Mouse (Mus musculus) mouse trophoblast stem cell (cell line): Measurements from ENCODE around the gene Sspo.

ENCODE experiments used
- in situ Hi-C, 2 experiments: fragments of 300-500 bp; cut with MseI, MboI; formaldehyde crosslinking; loops; 2 replicates in 1 of 2; 3 replicates in 1 of 2; pipeline ENCODE4 v1.15.1; 2025

Sspo gene

DNA sequence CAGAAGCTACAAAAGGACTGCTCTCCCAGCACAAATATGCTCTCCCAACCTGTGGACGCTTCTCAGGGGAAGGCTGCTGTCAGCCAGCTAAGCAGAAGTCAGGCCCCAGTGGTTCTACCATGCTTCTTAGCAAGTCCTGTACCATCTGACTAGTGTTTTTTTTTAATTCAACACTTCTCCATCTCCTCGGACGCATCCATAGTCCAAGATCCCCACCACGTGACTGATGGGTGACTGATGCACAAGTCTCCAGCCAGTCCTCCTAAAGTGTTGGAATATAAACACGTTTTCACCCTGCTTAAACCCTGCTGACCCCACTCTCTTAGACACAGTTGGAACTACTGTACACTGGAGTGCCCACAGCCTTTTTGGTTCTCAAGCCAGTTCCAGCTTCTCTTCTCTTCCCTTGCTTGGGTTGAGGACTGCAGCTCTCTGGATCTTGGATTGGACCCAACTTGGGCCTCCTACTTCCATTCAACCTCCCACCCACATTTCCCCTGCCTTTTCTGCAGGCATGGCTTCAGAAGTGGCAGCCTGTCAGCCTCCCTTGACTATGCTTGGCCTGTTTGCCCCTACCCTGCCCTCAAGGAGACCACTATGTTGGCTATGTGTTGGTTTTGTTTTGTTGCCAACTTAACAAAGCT lies 12.2 kb upstream of the Sspo start:
- in situ Hi-C loops, result no loop called here

- in situ Hi-C loops, result no loop called here
Measured at GRCm38 (mm10) chr6:48437679-48438376, 10.2 kb upstream of the Sspo start.

- in situ Hi-C loops, result no loop called here
Measured at GRCm38 (mm10) chr6:48438475-48439125, 9.4 kb upstream of the Sspo start.

- in situ Hi-C loops, result no loop called here
Measured at GRCm38 (mm10) chr6:48439654-48440053, 8.4 kb upstream of the Sspo start.

GRCm38 (mm10) chr6:48440306-48441014 lies 7.6 kb upstream of the Sspo start:
- in situ Hi-C loops, result no loop called here

GRCm38 (mm10) chr6:48443592-48444309 lies 4.3 kb upstream of the Sspo start:
- in situ Hi-C loops, result no loop called here

DNA sequence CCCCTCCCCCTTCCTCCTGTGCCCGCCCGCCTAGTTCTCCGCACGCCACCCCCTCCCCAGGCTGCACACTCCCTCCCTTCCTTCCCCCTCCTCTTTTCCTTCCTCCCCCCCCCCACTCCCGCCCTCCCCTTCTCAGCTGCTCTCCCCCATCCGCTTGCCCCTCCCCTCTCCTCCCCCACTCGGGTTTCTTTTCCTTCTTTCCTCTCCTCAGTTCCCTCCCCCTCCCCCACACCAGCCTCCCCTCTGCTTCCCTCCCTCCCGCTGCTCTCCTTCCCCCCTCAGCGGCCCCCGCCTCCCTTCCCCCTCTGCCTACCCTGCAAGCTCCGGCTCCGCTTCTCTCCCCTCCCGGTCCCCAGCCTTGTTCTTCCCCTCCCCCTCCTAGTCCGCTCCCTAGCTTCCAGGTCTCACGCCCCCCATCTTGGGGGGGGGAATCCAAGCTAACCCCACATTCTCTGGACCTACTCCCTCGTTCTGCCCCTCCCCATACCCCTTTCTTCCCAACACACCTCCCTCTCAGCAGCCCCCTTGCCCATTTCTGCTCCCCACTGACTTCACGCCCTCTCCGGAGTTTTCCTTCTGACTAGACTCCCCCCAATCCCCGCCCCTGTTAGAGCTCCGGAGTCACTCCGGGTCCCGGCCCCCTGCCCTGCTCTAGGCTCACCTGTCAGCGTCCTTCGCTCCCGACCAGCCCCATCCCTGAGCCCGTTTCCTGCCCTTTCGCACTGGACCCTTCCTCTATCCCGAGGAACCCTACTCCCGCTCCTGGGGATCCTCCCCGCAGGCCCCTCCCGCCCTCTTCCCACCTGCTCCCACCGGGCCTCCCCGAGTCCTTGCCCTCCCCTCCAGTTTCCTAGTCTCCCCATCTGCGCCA lies 3.5 kb upstream of the Sspo start:
- in situ Hi-C loops, result no loop called here

DNA sequence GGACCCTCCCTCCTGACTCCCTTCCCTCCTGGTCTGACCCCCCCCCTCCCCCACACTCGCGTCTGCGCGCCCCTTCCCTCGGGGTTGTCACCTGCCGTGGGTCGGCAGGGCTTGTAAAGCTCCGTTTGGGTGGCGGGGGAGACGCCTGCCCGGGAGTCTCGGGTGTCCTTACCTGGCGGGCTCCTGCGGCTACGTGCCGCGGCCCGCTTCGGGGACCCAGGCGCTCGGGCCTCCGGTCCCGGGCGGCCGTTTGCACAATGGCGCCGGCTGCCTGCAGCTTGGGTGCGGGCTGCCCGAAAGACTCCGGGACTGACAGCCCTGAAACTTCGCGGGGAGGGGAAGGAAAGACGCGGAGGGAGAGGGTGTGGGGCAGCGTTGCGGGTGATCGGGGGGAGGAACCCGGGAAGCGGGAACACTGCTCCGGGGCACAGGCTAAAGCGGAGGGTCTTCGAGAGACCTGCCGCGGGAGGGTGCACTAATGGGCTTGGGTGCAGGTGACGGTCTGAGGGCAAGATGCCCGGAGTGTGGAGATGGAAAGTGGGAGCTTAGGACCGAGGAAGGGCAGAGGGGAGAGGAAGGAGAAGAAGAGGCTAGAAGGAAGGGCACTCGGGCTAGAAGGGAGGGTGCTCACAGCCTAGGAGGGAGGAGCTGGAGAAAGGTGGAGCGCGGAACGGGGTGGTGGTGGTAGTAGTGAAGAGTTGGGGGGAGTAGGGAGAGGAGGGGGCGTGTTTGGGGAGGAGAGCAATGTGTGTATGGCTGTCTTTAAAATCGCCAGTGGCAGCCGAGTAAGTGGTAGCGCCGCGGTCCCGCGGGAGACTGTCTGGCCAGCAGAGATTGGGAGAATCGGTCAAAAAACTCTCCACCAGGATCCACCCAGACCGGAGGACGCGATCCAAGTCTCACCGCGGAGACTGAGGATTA lies 2.6 kb upstream of the Sspo start, which contains the start of gene Zfp467:
Gene Zfp467 (minus strand): TSS at position 645 of the 921 bp plus-strand sequence.
- in situ Hi-C loops, result no loop called here

GRCm38 (mm10) chr6:48446256-48446655 lies 1.8 kb upstream of the Sspo start:
- in situ Hi-C loops, result no loop called here

DNA sequence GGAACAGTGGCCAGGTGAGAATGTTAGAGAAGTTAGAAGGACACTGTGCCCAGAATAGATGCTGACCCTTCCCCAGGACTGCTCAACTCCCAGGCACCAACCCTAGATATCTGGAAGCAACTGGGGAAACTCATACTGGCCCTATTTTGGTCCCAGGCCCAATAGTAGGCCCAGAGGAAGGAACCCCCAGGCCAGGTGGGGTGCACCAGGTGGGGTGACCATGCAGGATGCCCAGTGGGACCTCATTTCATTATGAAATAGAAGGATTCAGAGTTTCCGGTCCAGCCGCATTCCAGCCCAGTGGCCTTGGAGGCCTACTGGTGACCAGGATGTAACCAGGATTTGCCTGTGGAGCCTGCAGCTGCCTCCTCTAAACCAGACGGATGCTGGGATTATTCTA lies 1.1 kb upstream of the Sspo start:
- in situ Hi-C loops, result no loop called here

DNA sequence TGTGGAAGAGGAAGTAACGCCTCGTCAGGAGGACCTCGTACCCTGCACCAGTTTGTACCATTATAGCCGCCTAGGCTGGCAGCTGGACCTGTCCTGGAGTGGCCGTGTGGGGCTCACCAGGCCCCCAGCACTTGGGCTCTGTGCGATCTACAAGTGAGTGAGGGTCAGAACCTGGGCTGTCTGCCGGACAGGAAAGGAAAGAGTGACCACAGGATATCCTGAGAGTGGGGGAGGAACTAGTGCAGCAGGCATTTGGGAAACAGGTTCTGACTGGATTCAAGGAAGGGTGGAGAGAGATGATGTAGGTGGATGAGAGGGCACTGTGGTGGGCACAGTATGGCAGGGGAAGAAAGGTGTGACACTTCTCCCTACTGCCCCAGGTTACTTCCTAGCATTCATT lies 498 bp downstream of the Sspo start:
- in situ Hi-C loops, result no loop called here

DNA sequence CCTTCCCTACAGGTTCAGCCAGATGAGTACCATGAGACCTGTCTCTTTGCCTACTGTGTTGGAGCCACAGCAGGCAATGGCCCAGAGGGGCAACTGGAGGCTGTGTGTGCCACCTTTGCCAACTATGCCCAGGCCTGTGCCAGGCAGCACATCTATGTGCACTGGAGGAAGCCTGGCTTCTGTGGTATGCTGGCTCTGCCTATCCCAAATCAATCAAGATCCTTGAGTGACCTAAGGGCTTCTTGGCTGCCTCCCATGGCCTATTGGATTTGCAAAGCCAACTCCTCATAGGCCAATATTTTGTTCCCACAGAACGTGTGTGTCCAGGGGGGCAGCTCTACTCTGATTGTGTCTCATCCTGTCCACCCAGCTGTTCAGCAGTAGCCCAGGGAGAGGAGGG lies 4.1 kb downstream of the Sspo start:
- in situ Hi-C loops, result no loop called here

DNA sequence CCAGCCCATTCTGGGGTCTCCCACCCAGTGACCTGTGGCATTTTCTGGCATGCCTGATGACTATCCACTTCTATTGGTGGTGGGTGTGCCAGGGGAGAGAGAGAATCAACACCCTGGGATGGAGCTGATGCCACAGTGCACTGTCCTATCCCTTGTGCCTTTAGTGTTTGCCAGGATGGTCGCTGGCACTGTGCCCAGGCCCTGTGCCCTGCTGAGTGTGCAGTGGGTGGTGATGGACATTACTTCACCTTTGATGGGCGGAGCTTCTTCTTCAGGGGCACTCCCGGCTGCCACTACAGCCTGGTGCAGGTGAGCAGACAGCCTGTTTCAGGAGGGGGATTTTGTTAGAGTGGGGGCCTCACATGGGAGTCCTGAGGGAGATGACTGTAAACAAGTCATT lies 4.7 kb downstream of the Sspo start:
- in situ Hi-C loops, result no loop called here

- in situ Hi-C loops, result no loop called here
Measured at GRCm38 (mm10) chr6:48464966-48465679, 17.1 kb downstream of the Sspo start.

- in situ Hi-C loops, result no loop called here
Measured at GRCm38 (mm10) chr6:48466715-48467114, 18.7 kb downstream of the Sspo start.

- in situ Hi-C loops, result no loop called here
Measured at GRCm38 (mm10) chr6:48467490-48467889, 19.5 kb downstream of the Sspo start.

DNA sequence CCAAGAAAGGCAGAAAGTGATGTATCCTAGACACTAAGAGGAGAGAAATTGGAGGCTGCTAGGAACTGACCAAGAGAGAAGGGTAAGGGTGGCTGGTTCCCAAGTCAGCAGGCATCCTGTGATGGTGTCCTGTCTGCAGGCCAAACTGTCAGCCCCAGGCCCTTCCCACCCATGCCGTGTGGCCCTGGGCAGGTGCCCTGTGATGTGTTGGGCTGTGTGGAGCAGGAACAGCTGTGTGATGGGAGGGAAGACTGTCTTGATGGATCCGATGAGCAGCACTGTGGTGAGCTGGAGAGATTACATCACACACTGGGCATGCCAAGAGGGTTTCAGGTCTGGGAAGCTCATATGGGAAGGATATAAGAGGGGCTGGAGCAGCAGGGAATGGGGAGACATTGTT lies 22.7 kb downstream of the Sspo start:
- in situ Hi-C loops, result no loop called here

GRCm38 (mm10) chr6:48478446-48478845 lies 30.4 kb downstream of the Sspo start:
- in situ Hi-C loops, result no loop called here

- in situ Hi-C loops, result no loop called here
Measured at GRCm38 (mm10) chr6:48482501-48482900, 34.5 kb downstream of the Sspo start.
